Mouse (Mus musculus) testis, adult 2 months (tissue): ENCODE data around the gene Ccpg1. TPM values are rescaled to one million over a fixed set of nuclear protein-coding genes. Genes with fewer than 3 reads are reported as not detected.

Experiments
- H3K27ac ChIP-seq: fragments of 200-500 bp; 2 replicates; pipeline ENCODE4 v1.5.1; 2012; ENCODE audit warnings: low read depth, low read length; ENCODE audit not compliant: control insufficient read depth, insufficient read depth
- H3K27me3 ChIP-seq: fragments of 200-500 bp; 2 replicates; pipeline ENCODE4 v1.6.1; 2012; ENCODE audit warnings: mild to moderate bottlenecking, low read length, moderate library complexity; ENCODE audit not compliant: control insufficient read depth, insufficient read depth
- H3K36me3 ChIP-seq: fragments of 200-500 bp; 2 replicates; pipeline ENCODE4 v1.6.1; 2012; ENCODE audit warnings: mild to moderate bottlenecking, low read length; ENCODE audit not compliant: control insufficient read depth, insufficient read depth
- H3K4me1 ChIP-seq: fragments of 200-500 bp; 2 replicates; pipeline ENCODE4 v1.6.1; 2012; ENCODE audit warnings: low read length; ENCODE audit not compliant: control insufficient read depth, insufficient read depth
- H3K4me3 ChIP-seq: fragments of 200-500 bp; 2 replicates; pipeline ENCODE4 v1.5.1; 2012; ENCODE audit warnings: low read depth, mild to moderate bottlenecking, low read length, moderate library complexity, mixed read lengths; ENCODE audit not compliant: control insufficient read depth
- CTCF ChIP-seq: fragments of 200-500 bp; IDR thresholded peaks from 2 replicates; pipeline ENCODE4 v1.5.1; 2012; ENCODE audit warnings: low read depth, mild to moderate bottlenecking, inconsistent platforms, low read length, moderate library complexity; ENCODE audit not compliant: control insufficient read depth, insufficient read depth, insufficient replicate concordance
- POLR2A ChIP-seq: fragments of 200-500 bp; IDR thresholded peaks from 2 replicates; pipeline ENCODE4 v1.6.1; 2012; ENCODE audit warnings: low read depth, mild to moderate bottlenecking, inconsistent platforms, low read length, moderate library complexity; ENCODE audit not compliant: control insufficient read depth
- polyA plus RNA-seq: library from polyadenylated mRNA; depleted of rRNA; stranded (reverse); fragments of >200 nt; gene quantifications from 2 replicates; pipeline ENCODE4 v1.2.3, GENCODE M21; 2012

Gene Ccpg1
- polyA plus RNA-seq, 1 experiment: 38.9 TPM

- Histone ChIP-seq H3K27ac (no peak overlapping the region), H3K27me3 (no peaks in the 10 kb centered on the region), H3K36me3 (no peaks in the 10 kb centered on the region), H3K4me1 (0 out of 2 replicates have a peak, but pooled peaks cover 2% of the 10 kb centered on the region), H3K4me3 (no peak overlapping the region)
- no peak for TF ChIP-seq CTCF
- no peak for TF ChIP-seq POLR2A
Observed at GRCm38 (mm10) chr9:72996167-72996566, 10.9 kb downstream of the Ccpg1 start.

GRCm38 (mm10) chr9:72996806-72997205 is 11.6 kb downstream of the Ccpg1 start:
- no peak for TF ChIP-seq CTCF
- no peak for TF ChIP-seq POLR2A
- 0 out of 2 replicates have a peak, but pooled peaks cover 2% of the 10 kb centered on the region for H3K4me1 ChIP-seq
- no peaks in the 10 kb centered on the region for H3K27me3 ChIP-seq
- no peaks in the 10 kb centered on the region; the same call in 1 of the 2 replicates for H3K36me3 ChIP-seq
- H3K4me3 ChIP-seq: no peak overlapping the region
- H3K27ac ChIP-seq: no peak overlapping the region

GRCm38 (mm10) chr9:73000487-73000886 is 15.3 kb downstream of the Ccpg1 start:
- Histone ChIP-seq H3K27me3 (no peaks in the 10 kb centered on the region), H3K4me3 (no peak overlapping the region), H3K4me1 (0 out of 2 replicates have a peak, but pooled peaks cover 2% of the 10 kb centered on the region), H3K36me3 (peaks cover 2% of the 10 kb centered on the region; the same call in 1 of the 2 replicates), H3K27ac (no peak overlapping the region)
- TF ChIP-seq CTCF (no peak), POLR2A (no peak)

- H3K27ac ChIP-seq: no peak overlapping the region
- no peaks in the 10 kb centered on the region for H3K27me3 ChIP-seq
- no peaks in the 10 kb centered on the region for H3K4me1 ChIP-seq
- TF ChIP-seq POLR2A (no peak), CTCF (no peak)
- H3K36me3 ChIP-seq: peaks cover 2% of the 10 kb centered on the region; the same call in 1 of the 2 replicates
- H3K4me3 ChIP-seq: no peak overlapping the region
Observed at GRCm38 (mm10) chr9:73001314-73002011, 16.2 kb downstream of the Ccpg1 start.

GRCm38 (mm10) chr9:73002177-73002576 is 16.9 kb downstream of the Ccpg1 start:
- H3K4me3 ChIP-seq: no peak overlapping the region
- no peak overlapping the region for H3K27ac ChIP-seq
- no peaks in the 10 kb centered on the region for H3K4me1 ChIP-seq
- H3K36me3 ChIP-seq: peaks cover 2% of the 10 kb centered on the region; the same call in 1 of the 2 replicates
- no peaks in the 10 kb centered on the region for H3K27me3 ChIP-seq
- TF ChIP-seq POLR2A (no peak), CTCF (no peak)

GRCm38 (mm10) chr9:73004076-73004475 is 18.8 kb downstream of the Ccpg1 start:
- H3K27me3 ChIP-seq: no peaks in the 10 kb centered on the region
- no peak overlapping the region for H3K4me3 ChIP-seq
- H3K36me3 ChIP-seq: peaks cover 2% of the 10 kb centered on the region; the same call in 1 of the 2 replicates
- no peak for TF ChIP-seq CTCF
- no peak for TF ChIP-seq POLR2A
- no peak overlapping the region for H3K27ac ChIP-seq
- no peaks in the 10 kb centered on the region for H3K4me1 ChIP-seq

GRCm38 (mm10) chr9:73005106-73005505 is 19.9 kb downstream of the Ccpg1 start:
- H3K4me3 ChIP-seq: no peak overlapping the region
- peaks cover 2% of the 10 kb centered on the region; the same call in 1 of the 2 replicates for H3K36me3 ChIP-seq
- H3K27ac ChIP-seq: no peak overlapping the region
- H3K27me3 ChIP-seq: no peaks in the 10 kb centered on the region
- TF ChIP-seq CTCF (no peak), POLR2A (no peak)
- no peaks in the 10 kb centered on the region for H3K4me1 ChIP-seq

GRCm38 (mm10) chr9:73006175-73006574 is 20.9 kb downstream of the Ccpg1 start:
- H3K27ac ChIP-seq: no peak overlapping the region
- no peak overlapping the region for H3K4me3 ChIP-seq
- TF ChIP-seq CTCF (no peak), POLR2A (no peak)
- no peaks in the 10 kb centered on the region for H3K4me1 ChIP-seq
- H3K36me3 ChIP-seq: peaks cover 2% of the 10 kb centered on the region; the same call in 1 of the 2 replicates
- H3K27me3 ChIP-seq: no peaks in the 10 kb centered on the region
